Mouse (Mus musculus) testis, adult 2 months (tissue): ENCODE results near the gene Eef1g. TPM values are rescaled to one million over a fixed set of nuclear protein-coding genes. Genes with fewer than 3 reads are reported as not detected.

Experiments used
- H3K27ac ChIP-seq: fragments of 200-500 bp; 2 replicates; pipeline ENCODE4 v1.5.1; 2012; ENCODE audit warnings: low read depth, low read length; ENCODE audit not compliant: control insufficient read depth, insufficient read depth
- H3K27me3 ChIP-seq: fragments of 200-500 bp; 2 replicates; pipeline ENCODE4 v1.6.1; 2012; ENCODE audit warnings: mild to moderate bottlenecking, low read length, moderate library complexity; ENCODE audit not compliant: control insufficient read depth, insufficient read depth
- H3K36me3 ChIP-seq: fragments of 200-500 bp; 2 replicates; pipeline ENCODE4 v1.6.1; 2012; ENCODE audit warnings: mild to moderate bottlenecking, low read length; ENCODE audit not compliant: control insufficient read depth, insufficient read depth
- H3K4me1 ChIP-seq: fragments of 200-500 bp; 2 replicates; pipeline ENCODE4 v1.6.1; 2012; ENCODE audit warnings: low read length; ENCODE audit not compliant: control insufficient read depth, insufficient read depth
- H3K4me3 ChIP-seq: fragments of 200-500 bp; 2 replicates; pipeline ENCODE4 v1.5.1; 2012; ENCODE audit warnings: low read depth, mild to moderate bottlenecking, low read length, moderate library complexity, mixed read lengths; ENCODE audit not compliant: control insufficient read depth
- CTCF ChIP-seq: fragments of 200-500 bp; IDR thresholded peaks from 2 replicates; pipeline ENCODE4 v1.5.1; 2012; ENCODE audit warnings: low read depth, mild to moderate bottlenecking, inconsistent platforms, low read length, moderate library complexity; ENCODE audit not compliant: control insufficient read depth, insufficient read depth, insufficient replicate concordance
- POLR2A ChIP-seq: fragments of 200-500 bp; IDR thresholded peaks from 2 replicates; pipeline ENCODE4 v1.6.1; 2012; ENCODE audit warnings: low read depth, mild to moderate bottlenecking, inconsistent platforms, low read length, moderate library complexity; ENCODE audit not compliant: control insufficient read depth
- polyA plus RNA-seq: library from polyadenylated mRNA; depleted of rRNA; stranded (reverse); fragments of >200 nt; gene quantifications from 2 replicates; pipeline ENCODE4 v1.2.3, GENCODE M21; 2012

The Eef1g gene
- polyA plus RNA-seq, 1 experiment: 506 TPM

GRCm38 (mm10) chr19:8927891-8928525 is 38.8 kb upstream of the Eef1g start:
- H3K4me3 ChIP-seq: no peak overlapping the region
- no peak overlapping the region for H3K27ac ChIP-seq
- no peak for TF ChIP-seq CTCF
- no peak for TF ChIP-seq POLR2A
- no peaks in the 10 kb centered on the region for H3K36me3 ChIP-seq
- no peaks in the 10 kb centered on the region for H3K27me3 ChIP-seq
- peaks cover 15% of the 10 kb centered on the region for H3K4me1 ChIP-seq

DNA sequence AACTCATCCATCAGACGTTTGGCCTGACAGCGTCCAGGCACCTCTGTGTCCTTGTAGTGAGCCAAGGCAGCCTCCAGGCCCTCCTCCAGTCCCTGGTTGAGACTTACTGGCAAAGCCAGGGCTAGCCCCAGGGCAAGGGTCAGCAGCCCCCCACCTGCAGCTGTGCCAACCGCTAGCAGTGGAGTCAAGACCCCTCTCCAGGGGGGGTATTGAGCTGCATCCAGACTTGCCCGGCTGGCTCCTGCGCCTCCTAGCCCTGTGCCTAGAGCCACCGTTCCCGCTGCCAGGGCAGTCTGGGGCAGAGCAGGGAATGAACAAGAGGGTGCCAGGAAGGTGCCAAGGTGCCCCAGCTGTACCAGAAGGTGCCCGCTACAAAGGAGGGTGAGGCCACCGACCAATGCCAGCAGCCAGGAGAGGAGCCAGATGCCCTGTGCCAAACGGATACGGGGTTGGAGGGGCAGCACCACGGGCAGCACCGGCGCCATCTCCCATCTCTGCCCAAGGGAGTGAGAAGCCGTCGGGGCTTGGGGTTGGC is 38.1 kb upstream of the Eef1g start:
- Histone ChIP-seq H3K4me3 (peak overlapping the region; percentile 76), H3K27ac (peak overlapping the region; percentile 21; the same call in 1 of the 2 replicates), H3K27me3 (no peaks in the 10 kb centered on the region), H3K4me1 (peaks cover 15% of the 10 kb centered on the region), H3K36me3 (no peaks in the 10 kb centered on the region)
- TF ChIP-seq CTCF (no peak), POLR2A (no peak)

GRCm38 (mm10) chr19:8929224-8930088 is 37.4 kb upstream of the Eef1g start, which contains the start of the genes Rom1 and Eml3:
Rom1 (minus strand) TSS chr19:8929356.
Eml3 (plus strand) TSS chr19:8929552.
- Histone ChIP-seq H3K36me3 (no peaks in the 10 kb centered on the region), H3K4me3 (peak within 1 kb of the TSS; percentile 76), H3K4me1 (peaks cover 15% of the 10 kb centered on the region), H3K27ac (peak within 1 kb of the TSS; percentile 21; the same call in 1 of the 2 replicates), H3K27me3 (no peaks in the 10 kb centered on the region)
- TF ChIP-seq POLR2A: peak; percentile 15; the same call in 1 of the 2 replicates
- TF ChIP-seq CTCF: no peak

DNA sequence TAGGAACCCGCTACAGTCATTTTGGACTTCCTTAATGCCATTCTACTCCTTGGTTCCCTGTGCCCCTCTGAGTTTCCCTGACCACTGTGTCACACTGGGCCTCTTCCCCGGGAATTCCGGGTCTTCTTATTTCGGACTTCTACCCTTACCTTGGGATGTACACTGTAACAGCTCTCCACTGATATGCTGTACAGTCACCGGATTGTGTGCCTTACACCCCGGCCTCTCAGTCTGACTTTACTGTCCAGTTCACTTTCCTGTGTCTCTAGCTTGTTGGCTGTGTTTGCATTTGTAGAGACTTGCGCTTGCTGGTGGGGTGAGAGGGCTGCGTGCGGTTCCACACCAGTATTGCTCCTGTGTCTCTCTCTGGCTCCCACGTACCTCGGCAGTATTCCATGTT is 36.7 kb upstream of the Eef1g start:
- TF ChIP-seq CTCF: no peak
- H3K27ac ChIP-seq: no peak overlapping the region
- H3K36me3 ChIP-seq: no peaks in the 10 kb centered on the region
- no peaks in the 10 kb centered on the region for H3K27me3 ChIP-seq
- H3K4me3 ChIP-seq: peak overlapping the region; percentile 76
- peaks cover 15% of the 10 kb centered on the region for H3K4me1 ChIP-seq

GRCm38 (mm10) chr19:8930771-8931170 is 36.1 kb upstream of the Eef1g start:
- H3K27me3 ChIP-seq: no peaks in the 10 kb centered on the region
- TF ChIP-seq CTCF (no peak), POLR2A (no peak)
- no peaks in the 10 kb centered on the region for H3K36me3 ChIP-seq
- H3K4me3 ChIP-seq: no peak overlapping the region
- H3K4me1 ChIP-seq: peaks cover 15% of the 10 kb centered on the region
- no peak overlapping the region for H3K27ac ChIP-seq

DNA sequence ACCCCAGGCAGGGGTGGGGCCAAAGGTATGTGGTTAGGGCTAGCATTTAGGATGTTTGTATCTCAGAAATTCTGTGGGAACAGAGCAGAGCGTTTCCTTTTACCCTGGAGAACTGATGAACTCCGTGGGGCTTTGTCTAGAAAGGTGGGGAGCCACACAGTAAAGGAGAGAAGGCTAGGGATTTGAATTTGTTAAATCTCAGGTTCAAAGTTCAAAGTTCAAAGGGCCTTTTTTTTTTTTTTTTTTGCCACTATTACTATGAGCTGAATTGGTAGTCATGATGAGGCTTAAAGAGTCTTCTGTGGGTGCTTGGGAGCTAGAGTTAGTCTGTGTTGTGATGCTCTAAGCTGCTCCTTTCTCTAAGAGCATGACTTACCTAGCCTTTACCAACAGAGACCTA is 30.1 kb upstream of the Eef1g start:
- TF ChIP-seq POLR2A (no peak), CTCF (no peak)
- Histone ChIP-seq H3K27ac (no peak overlapping the region), H3K27me3 (no peaks in the 10 kb centered on the region), H3K4me3 (no peak overlapping the region), H3K36me3 (no peaks in the 10 kb centered on the region), H3K4me1 (peaks cover 15% of the 10 kb centered on the region)

DNA sequence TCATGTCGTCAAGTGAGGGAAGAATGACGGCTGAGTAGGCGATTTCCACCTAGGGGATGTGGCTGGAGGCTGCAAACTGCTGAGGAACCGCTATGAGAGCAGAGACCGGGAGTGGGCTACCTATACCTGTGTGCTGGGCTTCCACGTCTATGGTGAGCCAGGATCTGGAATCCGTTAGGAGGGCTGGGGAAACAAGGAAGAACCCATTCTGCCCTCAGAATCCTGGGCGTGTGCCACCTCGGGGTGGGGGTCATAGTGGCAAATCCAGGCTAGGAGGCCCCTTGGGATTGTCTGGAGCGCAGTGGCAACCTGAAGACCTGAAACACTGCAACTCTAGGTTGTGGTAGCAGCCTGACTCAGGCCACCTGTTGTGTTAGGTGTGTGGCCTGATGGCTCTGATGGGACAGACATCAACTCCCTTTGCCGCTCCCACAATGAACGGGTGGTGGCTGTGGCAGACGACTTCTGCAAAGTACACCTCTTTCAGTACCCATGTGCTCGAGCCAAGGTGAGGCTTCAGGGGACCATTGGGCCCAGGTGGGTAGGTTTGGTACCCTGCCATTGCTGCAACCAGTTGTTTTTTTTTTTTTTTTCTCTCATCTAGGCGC is 26.2 kb upstream of the Eef1g start:
- H3K4me3 ChIP-seq: no peak overlapping the region
- peaks cover 15% of the 10 kb centered on the region for H3K4me1 ChIP-seq
- H3K27ac ChIP-seq: no peak overlapping the region
- TF ChIP-seq POLR2A (no peak), CTCF (no peak)
- H3K27me3 ChIP-seq: no peaks in the 10 kb centered on the region
- no peaks in the 10 kb centered on the region; the same call in 1 of the 2 replicates for H3K36me3 ChIP-seq
